Mouse (Mus musculus) c-Kit-positive CD71-positive TER-119-negative erythroid progenitor cells, embryonic 14.5 days (primary cell): ENCODE measurements around the gene Plet1.

Experiments used
- DNase-seq: peaks from one replicate; pipeline ENCODE4 v3.0.0-alpha.2; 2013; ENCODE audit warnings: low read depth

The Plet1 gene

GRCm38 (mm10) chr9:50495405-50496150 is 1.3 kb downstream of the Plet1 start:
- DNase-seq = no peak

- DNase-seq = peak; percentile 17
These were observed 1.8 kb downstream of the Plet1 start for GRCm38 (mm10) chr9:50496151-50496505.

GRCm38 (mm10) chr9:50496546-50496945 is 2.2 kb downstream of the Plet1 start:
- DNase-seq = no peak

GRCm38 (mm10) chr9:50497076-50497475 is 2.8 kb downstream of the Plet1 start:
- DNase-seq = no peak

- no peak for DNase-seq
These were observed 3.2 kb downstream of the Plet1 start for GRCm38 (mm10) chr9:50497536-50497935.

- DNase-seq = no peak
These were observed 4.5 kb downstream of the Plet1 start for GRCm38 (mm10) chr9:50498815-50499214.

DNA sequence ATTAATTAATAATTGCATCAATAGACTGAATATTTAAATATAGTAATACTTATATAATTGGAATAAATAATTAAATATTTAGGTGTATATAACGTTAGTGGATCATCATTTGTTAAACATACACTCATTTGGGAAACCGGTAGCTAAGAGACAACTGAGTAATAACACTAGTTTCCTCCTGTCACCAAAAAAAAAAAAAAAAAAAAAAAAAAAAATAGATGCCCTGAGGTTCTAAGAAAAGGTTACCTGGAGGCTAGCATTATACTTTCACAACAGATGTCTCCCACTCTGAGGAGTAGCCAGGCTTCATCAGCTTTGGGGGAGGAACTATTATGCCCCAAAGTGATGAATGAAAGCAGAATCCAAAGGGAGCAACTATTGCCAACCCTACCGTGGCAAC is 5.5 kb downstream of the Plet1 start:
- DNase-seq = no peak

- no peak for DNase-seq
These were observed 6.2 kb downstream of the Plet1 start for GRCm38 (mm10) chr9:50500467-50500973.

GRCm38 (mm10) chr9:50500974-50501501 is 6.7 kb downstream of the Plet1 start:
- peak; percentile 77 for DNase-seq

GRCm38 (mm10) chr9:50502949-50503348 is 8.6 kb downstream of the Plet1 start:
- DNase-seq = no peak

GRCm38 (mm10) chr9:50505405-50505804 is 11.1 kb downstream of the Plet1 start:
- no peak for DNase-seq

DNA sequence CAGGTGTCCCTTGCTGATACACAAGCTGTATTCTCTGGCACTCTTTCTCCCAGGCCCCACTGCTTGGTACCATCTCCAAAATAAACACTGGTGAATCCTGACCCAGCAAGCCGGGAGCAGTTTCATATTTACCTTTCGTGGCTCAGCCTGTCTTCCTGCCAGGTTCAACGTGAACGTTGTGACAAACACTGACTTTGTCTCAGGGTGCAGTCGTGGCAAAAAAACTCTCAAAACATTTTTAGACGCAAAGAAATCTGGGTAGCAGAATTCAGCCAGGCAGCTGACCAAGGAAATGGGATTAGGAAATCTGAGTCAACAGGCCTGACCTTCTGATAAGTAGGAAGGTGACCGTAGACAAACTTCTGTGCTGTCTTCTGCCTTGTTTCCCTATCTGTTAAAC is 13.2 kb downstream of the Plet1 start:
- no peak for DNase-seq

DNA sequence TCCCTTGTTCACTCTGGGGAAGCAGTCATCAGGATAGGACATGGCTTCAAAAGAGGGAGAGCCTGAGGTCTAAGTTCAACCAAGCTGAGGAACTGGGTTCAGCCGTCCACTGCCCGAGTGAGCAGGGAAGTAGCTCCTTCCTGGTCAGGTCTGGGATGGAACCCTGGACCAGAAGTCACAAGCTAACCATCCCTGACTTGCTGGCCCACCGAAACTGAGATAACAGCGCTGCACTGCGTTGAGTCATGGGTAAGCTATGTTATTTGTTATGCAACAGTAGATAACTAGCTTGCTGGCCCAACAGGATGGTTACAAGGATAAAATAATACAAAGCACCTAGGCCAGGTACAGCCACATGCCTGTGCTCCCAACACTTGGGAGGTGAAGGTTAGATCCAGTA is 21.1 kb downstream of the Plet1 start:
- no peak for DNase-seq

GRCm38 (mm10) chr9:50518781-50519180 is 24.5 kb downstream of the Plet1 start:
- no peak for DNase-seq

GRCm38 (mm10) chr9:50520748-50521147 is 26.4 kb downstream of the Plet1 start:
- DNase-seq = no peak

DNA sequence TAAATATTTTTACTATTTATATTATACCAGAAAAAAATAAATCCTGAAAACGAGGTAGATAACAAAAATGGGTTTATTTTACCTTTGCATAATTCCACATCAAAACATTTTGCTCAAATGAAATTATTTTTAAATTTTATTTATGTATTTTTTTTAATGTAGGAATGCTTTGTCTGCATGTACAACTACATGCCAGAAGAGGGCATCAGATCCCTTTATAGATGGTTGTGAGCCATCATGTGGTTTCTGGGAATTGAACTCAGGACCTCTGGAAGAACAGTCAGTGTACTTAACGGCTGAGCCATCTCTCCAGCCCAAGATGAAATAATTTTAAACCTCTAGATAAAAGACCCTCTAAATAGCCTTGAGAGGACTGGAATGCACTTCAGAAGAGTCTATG is 27.2 kb downstream of the Plet1 start:
- DNase-seq = no peak

- no peak for DNase-seq
These were observed 28.2 kb downstream of the Plet1 start for GRCm38 (mm10) chr9:50522574-50522973.

GRCm38 (mm10) chr9:50524936-50525335 is 30.6 kb downstream of the Plet1 start:
- no peak for DNase-seq

DNA sequence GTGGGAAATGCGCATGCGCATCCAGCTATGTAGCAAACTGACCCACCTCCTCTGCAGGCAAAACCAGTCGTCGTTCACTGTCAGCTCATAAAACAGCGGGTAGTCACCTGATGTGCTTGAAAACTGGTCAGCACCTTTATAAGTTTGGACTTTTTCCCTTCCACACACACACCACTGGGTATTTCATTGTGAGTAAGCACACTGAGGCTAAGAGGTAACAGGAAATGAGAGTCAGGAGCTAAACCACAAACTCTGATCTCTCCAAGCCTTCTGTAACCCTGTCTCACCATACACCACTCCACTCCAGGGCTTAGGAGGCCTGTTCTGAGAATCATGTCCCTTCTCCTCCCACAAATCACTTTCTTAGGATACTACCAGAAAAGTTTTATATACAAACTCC is 31.3 kb downstream of the Plet1 start:
- no peak for DNase-seq

- no peak for DNase-seq
These were observed 33.5 kb downstream of the Plet1 start for GRCm38 (mm10) chr9:50527860-50528259.

DNA sequence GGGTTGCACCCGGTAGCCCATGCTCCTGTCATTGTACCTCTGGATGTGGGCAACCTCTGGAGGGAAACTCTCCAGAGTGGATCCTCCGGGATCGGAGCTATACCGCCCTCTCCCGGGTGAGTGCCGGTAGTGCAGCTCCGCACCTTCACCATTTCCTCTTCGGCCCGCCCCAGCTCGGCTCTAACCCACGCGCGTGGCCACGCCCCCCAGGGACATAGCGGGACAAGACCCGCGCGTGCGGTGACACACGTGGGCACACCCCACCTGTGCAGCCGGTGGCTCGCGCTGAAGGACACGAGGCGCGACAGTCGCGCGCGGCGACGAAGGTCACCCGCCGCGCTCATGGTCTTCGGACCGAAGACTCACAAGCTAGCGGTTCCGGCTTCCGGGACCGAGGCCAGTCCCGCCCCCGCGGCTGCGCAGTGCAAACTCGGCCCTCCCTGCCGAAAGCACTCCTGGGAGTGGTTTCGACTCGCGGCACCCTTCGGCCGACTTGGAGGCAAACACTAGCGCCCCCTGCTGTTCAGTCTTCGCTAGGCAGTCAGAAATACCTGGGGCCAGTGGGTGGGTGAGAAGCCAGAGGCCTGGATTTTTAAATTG is 34.1 kb downstream of the Plet1 start, which contains the start of gene Pts:
Gene Pts (minus strand): TSS at position 432 of the 600 bp plus-strand sequence.
- peak; percentile 96 for DNase-seq

- no peak for DNase-seq
These were observed 36.6 kb downstream of the Plet1 start for GRCm38 (mm10) chr9:50530890-50531289.

DNA sequence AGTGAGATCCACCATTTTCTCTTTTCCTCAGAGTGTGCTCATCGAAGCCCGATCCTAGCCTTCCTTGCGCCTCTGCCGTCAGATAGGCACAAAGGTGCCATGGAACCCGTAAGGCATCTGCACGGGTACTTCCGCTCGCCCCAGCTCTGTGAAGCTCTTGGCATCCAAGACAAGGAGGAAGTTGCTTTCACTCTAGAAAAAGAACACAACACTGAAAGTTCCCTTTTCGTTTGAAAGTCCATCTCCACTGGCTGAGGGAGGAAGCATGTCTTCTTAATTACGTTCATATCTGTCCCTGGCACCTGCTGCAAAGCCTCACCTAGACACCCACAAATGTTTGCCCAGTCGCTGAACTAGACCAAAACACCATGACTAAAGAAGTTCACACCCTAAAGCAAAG is 39.0 kb downstream of the Plet1 start:
- DNase-seq = no peak
